Mouse (Mus musculus) cerebellum, postnatal 36 days (tissue): ENCODE measurements around the gene Nectin3.

Experiments used
- DNase-seq, 2 experiments: peaks; one replicate each; pipeline ENCODE4 v3.0.0; 2021 to 2022; ENCODE audit warnings: mixed read lengths in 2 of 2

Gene Nectin3

GRCm38 (mm10) chr16:46498421-46498789, at the start of gene Nectin3:
Gene Nectin3, minus strand, starts transcription at chr16:46498525.
- DNase-seq = no peak

DNA sequence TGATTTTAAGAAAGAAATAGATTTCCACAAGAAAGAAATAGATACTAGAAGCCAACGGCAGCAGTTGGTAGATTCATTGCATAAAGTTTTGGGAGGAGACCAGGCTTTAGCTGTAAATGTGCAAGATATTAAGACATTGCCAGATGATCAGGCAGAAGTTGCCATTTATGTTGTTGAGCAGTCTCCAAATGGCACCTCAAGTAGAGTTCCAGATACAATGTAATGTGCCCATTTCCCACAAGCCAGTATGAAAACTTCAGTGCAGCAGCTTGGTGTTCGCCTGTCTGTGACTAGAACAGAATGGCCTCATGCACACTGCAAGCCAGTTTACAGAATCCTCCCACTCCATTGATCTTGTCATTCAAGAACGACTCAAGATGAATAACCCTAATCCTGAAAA, 39.8 kb upstream of the Nectin3 start:
- no peak for DNase-seq

DNA sequence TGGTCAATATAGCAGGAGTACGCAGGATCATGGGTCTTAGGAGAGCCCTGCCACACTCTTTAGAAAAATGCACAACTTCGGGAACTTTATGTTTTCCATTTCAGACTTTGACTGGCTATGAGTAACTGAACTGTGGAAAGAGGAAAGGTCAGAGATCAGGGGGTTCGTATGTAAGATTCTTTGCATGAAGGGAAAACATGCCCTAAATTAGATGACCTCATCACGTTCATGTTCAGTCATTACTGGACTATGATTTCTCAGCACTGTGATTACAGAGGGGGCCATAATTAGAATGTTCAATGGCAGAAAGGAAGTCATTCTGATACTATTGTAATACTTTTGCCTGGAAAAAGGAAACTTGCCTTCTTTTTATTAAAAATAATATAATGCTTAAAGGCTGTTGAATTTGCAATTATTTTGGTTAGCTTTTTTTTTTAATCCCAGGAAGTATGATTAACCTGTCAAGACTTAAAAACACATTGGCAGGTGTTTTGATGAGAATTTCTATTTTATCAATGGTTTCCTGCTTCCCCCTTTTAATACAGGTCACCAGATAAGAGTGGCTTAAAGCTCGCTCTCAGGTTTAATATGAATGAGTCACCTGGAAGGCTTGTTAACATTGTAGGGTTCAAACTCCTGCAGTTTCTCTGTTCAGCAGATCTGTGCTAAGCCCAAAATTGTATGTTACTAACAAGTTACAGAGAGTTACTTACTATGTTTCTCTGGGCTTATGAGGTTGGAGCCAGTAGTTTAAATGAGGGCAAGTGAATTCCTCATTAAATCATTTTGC, 34.3 kb upstream of the Nectin3 start:
- DNase-seq = no peak

DNA sequence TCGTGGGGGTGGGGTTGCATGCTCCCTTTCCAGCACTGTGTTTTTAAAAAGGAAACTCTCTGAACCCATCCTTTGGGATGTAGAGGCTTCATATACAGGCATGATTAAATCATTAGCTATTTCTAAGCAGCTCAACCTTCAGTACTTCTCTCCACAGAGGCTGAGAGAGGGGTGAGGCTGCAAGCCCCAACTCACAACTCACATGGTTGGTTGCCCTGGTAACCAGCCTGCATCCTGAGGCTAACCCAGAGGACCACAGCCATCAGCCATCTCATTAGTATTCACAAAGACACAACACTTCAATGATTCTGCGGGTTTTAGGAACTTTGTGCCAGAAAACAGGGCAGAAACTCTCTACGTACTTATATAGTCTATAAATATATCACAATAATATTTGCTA, 32.7 kb upstream of the Nectin3 start:
- DNase-seq = no peak

DNA sequence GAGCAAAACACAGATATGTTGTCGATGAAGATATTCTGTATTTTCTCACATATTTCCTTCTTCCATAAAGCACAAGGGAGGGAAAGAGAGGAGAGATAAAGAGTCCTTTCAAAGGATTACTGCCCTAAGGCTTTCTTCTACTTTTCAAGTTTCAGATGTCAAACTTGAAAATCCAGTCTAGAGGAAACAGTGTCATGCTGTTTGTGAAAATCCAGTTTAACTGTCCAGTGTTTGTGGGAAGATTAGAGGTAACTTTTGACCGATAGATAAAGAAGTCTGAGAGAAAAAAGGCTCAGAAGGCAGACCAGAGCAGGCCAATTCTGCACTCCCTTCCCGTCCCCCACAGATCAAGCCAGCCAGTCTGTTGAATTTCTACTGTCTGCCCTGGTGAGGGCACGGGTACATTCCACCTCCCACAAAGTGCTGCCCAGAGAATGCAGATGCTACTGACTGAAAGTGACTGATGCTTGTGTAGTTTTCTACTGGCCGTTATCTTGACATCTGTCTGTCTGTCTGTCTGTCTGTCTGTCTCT, 22.6 kb upstream of the Nectin3 start:
- no peak for DNase-seq

- no peak for DNase-seq
These were observed 21.3 kb upstream of the Nectin3 start for GRCm38 (mm10) chr16:46519606-46520005.

DNA sequence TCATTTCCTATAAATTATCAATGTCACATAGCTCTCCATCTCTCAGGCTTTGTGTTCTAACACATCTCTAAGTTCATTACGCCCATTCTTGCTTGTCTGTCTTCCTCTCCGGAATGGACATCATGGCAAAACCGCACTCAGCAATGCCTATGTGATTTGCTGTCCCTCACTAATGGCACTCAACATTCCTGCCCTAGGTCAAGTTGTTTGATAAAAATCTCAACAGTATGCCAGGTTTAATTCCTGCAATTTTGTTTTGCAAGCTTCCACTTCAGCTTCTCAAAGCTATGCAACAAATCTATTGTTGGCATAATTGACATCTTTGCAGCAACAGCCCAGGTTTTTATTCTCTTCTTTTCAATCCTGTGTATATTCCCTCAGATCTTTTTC, 9.6 kb upstream of the Nectin3 start:
- DNase-seq = no peak

GRCm38 (mm10) chr16:46507260-46507943, 9.1 kb upstream of the Nectin3 start:
- DNase-seq = no peak

DNA sequence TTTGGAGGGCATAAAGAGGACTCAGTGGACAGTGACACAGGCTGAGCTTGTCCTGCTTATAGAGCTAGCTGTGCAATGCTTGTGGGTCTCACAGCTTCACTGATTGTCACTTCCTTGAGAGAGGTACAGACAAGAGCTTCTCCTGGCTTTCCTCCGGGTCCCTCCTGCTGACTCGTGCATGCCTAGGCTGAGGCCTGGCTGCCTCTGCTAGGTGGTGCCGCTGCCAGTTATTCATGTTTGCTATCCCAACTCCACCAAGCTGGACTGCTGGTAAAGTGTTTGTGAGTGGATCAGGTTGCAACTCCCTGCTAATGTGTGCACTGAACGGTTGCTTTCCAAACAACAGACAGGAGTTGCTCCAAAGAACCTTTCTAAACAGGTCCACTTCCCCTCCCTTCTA, 5.7 kb upstream of the Nectin3 start:
- no peak for DNase-seq

DNA sequence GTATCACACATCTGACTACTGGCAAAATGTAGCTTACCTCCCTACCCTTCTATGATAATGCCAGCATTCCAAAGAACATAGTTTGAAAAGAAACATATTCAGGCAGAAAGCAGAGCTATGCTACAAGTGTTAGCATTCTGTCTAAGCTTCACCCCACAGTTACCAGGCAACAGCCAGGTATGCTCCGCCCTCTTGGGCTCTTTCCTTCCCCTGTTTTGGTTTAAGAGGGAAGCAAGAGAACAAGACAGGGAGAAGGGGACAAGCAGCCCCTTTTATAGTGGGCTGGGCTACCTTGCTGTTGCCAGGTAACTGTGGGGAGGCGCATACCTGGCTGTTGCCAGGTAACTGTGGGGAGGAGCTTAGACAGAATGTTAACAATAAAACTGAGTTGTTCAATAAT, 4.0 kb upstream of the Nectin3 start:
- DNase-seq = no peak

GRCm38 (mm10) chr16:46500759-46501158, 2.4 kb upstream of the Nectin3 start:
- no peak for DNase-seq

DNA sequence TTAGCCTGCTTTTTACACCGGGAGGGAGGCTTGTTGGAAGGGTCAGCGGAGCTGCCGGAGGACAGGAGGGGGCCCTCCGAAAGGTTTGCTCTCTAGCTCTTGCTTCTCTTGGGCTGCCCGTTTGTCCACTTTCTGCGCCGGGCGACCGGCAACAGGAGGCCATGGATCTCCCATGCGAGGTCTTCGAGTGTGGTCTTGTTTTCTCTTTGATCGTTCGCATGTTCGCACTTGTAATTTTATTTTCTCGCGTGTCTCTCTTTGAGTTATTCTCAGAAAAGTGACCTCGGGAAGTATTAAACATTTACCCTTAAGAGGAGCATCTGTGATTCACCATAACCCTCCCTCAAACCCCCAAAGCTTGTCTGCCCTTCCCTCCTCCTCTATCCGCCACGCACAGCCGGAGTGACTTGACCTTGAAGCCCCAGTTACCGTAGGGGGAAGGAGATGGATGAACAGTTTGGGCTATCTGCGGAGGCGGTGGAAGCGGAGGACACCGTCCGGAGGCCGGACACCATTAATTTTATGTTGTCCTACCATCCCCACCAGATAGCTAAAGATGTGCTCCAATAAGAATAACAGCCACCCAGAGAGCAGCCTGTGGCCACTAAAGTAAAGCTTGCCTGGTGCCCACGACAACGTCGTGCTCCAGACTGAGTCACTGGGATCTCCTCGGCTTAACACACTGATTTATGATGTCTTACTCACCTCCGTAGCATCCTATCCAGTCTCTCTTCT, 472 bp downstream of the Nectin3 start:
- DNase-seq = peak; percentile 39 to 62

- DNase-seq = peak; percentile 93 to 97
These were observed 1.2 kb downstream of the Nectin3 start for GRCm38 (mm10) chr16:46496889-46497685.

DNA sequence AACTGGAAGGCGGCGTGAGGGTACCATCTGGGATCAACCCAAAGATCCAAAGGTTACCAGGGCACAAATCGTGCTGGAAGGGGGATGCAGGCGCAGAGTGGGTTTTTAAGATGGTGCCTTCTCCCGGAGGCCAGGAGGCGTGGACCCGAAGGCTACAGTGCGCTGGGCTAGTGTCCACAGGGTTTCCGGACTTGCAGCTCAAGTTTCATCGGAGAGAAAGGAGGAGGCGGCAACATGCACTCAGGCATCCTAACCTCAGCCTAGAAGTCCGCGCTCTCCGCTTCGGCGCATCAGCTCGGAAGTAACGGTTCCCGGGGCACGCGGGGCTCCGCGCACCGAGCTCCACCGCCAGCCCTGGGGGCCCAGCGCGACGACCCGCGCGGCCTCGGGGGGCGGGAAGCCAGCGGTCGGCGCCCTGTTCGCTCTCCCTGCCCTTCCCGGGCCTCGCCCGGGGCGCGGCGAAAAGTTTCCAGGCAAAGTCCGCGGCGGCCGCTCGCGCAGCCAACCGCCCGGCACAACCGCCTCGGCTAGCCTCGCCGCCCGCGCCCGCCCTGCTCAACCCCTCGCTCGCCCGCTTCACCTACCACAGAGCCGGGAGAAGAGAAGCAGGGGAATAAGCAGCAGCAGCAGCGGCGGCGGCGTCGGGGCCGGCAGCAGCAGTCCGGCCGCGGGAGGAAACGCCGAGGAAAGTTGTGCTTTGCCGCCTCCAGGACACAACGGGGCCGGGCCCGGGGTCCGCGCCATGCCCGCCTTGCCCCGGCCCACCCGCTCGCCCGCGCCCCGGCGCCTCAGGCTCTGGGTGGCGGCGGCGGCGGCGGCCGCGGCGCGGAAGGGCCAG, 2.1 kb downstream of the Nectin3 start:
- DNase-seq = peak; percentile 39 to 53

DNA sequence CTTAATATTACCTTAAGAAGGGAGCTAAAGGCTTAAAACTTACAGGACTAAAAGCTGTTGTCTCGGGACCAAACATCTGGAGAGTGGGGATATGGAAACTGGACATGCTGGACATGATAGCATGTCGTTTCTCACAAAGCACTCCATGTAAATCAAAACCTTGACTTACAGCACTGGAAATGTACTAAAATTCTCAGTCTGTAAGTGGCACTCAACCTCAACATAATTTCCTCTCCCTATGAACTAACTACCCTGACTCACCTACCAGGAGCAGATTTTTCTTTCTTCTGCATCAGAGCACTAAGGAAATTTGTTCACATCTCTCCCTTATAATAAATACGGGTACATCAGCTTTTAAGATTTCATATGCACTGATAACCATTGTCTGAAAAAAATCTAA, 3.1 kb downstream of the Nectin3 start:
- DNase-seq = no peak

GRCm38 (mm10) chr16:46487436-46488097, 10.8 kb downstream of the Nectin3 start:
- DNase-seq = peak; percentile 58 to 78

- no peak for DNase-seq
These were observed 21.0 kb downstream of the Nectin3 start for GRCm38 (mm10) chr16:46477336-46477735.

DNA sequence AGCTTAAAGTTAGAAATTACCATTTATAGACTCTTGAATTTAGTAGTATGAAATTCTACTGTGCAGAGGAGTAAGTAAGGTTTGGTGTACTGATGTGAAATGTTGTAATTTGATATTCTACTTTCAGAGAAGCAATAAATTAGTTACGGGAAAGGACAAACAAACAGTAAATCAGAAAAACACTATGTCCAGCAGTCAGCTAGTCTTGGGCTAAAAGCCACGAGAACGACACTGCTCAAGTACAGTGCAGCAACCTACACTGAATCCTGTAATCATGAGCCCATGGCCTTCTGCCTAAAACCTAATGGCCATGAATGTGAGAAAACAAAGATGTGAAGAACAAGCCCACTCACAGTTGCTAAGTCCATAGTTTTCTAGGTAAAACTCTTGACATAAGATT, 46.9 kb downstream of the Nectin3 start:
- no peak for DNase-seq

DNA sequence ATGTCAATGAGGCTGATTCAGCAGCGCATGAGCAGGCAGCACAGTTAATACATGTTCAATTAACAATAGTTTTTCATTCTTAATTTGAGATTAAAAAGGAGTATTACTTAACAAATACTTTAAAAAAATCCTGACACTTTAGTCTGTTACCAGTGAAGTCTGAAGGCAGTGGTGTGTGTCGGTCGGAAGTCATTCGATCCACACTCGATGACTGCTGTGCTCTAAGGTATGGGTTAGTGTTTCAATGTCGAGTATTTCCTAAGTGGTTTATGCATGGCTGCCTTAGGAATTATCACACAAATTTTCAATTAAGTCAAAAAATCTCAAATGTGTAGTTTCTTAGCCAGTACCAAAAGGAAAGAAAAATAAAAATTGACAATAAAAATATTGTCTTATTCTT, 49.3 kb downstream of the Nectin3 start:
- DNase-seq = no peak

DNA sequence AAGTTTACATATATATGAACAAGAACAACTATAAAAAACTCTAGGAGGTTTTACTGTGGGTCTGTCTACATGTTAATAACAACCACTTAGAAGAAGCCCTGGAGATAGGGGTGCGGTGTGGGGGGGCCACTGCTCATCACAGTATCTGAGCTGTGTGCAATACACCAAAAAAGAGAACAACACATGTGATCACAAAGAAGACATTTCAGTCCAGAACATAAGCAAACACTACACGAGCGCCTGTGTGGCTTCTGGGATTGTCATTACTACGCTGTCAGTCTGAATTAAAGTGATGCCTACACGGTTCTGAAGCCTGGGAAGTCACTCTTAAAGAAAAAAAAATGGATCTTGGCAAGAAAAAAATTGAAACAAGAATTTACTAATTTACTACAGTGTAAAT, 67.0 kb downstream of the Nectin3 start:
- DNase-seq = no peak

- no peak for DNase-seq
These were observed 82.1 kb downstream of the Nectin3 start for GRCm38 (mm10) chr16:46416177-46416576.
